Mouse (Mus musculus) gonadal fat pad, adult 2 months (tissue): ENCODE data around the gene Slc7a15. TPM values are rescaled to one million over a fixed set of nuclear protein-coding genes. Genes with fewer than 3 reads are reported as not detected.
A peak's percentile ranks its signal among the peaks of the same experiment; 100 is the strongest.
"Not testable (repeated sequence)": the region's sequence is repeated elsewhere in the genome, so short reads cannot be mapped to it uniquely, and the experiment has no call there.

ENCODE experiments used
- DNase-seq: peaks from one replicate; pipeline ENCODE4 v3.0.0-alpha.2; 2012; ENCODE audit warnings: low read depth
- polyA plus RNA-seq: library from polyadenylated mRNA; depleted of rRNA; stranded (reverse); fragments of >200 nt; gene quantifications from 2 replicates; pipeline ENCODE4 v1.2.3, GENCODE M21; 2012

Gene Slc7a15
- polyA plus RNA-seq, 1 experiment: 65.7 TPM

GRCm38 (mm10) chr12:8562213-8562612, 36.7 kb downstream of the Slc7a15 start:
- DNase-seq: not testable (repeated sequence)

- not testable (repeated sequence) for DNase-seq
These were observed 39.0 kb downstream of the Slc7a15 start for GRCm38 (mm10) chr12:8559876-8560275.

- no peak for DNase-seq
These were observed 42.7 kb downstream of the Slc7a15 start for GRCm38 (mm10) chr12:8556189-8556588.

GRCm38 (mm10) chr12:8555419-8555818, 43.4 kb downstream of the Slc7a15 start:
- DNase-seq: no peak

GRCm38 (mm10) chr12:8547357-8547756, 51.5 kb downstream of the Slc7a15 start:
- DNase-seq: peak; percentile 34

GRCm38 (mm10) chr12:8546801-8547200, 52.1 kb downstream of the Slc7a15 start:
- no peak for DNase-seq

- DNase-seq: no peak
These were observed 53.7 kb downstream of the Slc7a15 start for GRCm38 (mm10) chr12:8545066-8545610.

GRCm38 (mm10) chr12:8542371-8542770, 56.5 kb downstream of the Slc7a15 start:
- DNase-seq: no peak

GRCm38 (mm10) chr12:8539471-8539870, 59.4 kb downstream of the Slc7a15 start:
- DNase-seq: no peak

GRCm38 (mm10) chr12:8537291-8537690, 61.6 kb downstream of the Slc7a15 start:
- no peak for DNase-seq

- no peak for DNase-seq
These were observed 62.5 kb downstream of the Slc7a15 start for GRCm38 (mm10) chr12:8536221-8536965.

GRCm38 (mm10) chr12:8535596-8535995, 63.3 kb downstream of the Slc7a15 start:
- DNase-seq: no peak

- DNase-seq: no peak
These were observed 64.0 kb downstream of the Slc7a15 start for GRCm38 (mm10) chr12:8534915-8535314.

- DNase-seq: no peak
These were observed 71.1 kb downstream of the Slc7a15 start for GRCm38 (mm10) chr12:8527770-8528169.

GRCm38 (mm10) chr12:8527175-8527574, 71.7 kb downstream of the Slc7a15 start:
- no peak for DNase-seq

- DNase-seq: no peak
These were observed 74.8 kb downstream of the Slc7a15 start for GRCm38 (mm10) chr12:8524062-8524461.

GRCm38 (mm10) chr12:8522711-8523110, 76.2 kb downstream of the Slc7a15 start:
- DNase-seq: no peak

- no peak for DNase-seq
These were observed 77.4 kb downstream of the Slc7a15 start for GRCm38 (mm10) chr12:8521375-8522047.

- no peak for DNase-seq
These were observed 79.3 kb downstream of the Slc7a15 start for GRCm38 (mm10) chr12:8519431-8520160.

GRCm38 (mm10) chr12:8511037-8511882, 87.6 kb downstream of the Slc7a15 start:
- DNase-seq: peak; percentile 98

- DNase-seq: no peak
These were observed 88.4 kb downstream of the Slc7a15 start for GRCm38 (mm10) chr12:8510317-8510988.
